Mouse (Mus musculus) frontal cortex, postnatal 14 days (tissue): ENCODE results near the gene Golga1.

Experiments used
- DNase-seq, 2 experiments: peaks; one replicate each; pipeline ENCODE4 v3.0.0; 2022; ENCODE audit warnings: low spot score in 2 of 2

The Golga1 gene

DNA sequence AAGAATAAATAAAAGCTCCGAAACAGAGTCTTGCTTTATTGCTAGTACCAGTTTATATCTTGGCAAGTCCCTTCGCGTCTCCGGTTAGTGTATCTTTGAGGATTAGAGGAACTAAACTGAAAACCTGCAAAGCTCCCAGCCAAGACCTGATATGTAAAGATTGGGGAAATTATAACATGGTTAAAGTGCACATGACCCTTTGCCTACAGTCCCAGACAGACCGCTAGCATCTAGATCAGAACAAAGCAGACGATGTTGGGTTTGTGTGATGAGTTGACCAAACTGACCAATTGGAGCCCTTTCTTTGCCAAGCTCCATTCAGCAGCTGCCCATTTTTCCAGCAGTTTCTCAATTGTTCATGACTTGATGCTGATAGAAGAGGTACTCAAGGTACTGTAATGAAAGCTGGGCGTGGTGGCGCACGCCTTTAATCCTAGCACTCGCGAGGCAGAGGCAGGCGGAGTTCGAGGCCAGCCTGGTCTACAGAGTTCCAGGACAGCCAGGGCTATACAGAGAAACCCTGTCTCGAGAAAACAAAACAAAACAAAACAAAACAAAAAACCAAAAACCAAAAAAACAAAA, 59.1 kb downstream of the Golga1 start:
- DNase-seq = no peak

GRCm38 (mm10) chr2:39005574-39006079, 59.7 kb downstream of the Golga1 start, which contains the start of gene Rpl35:
Gene Rpl35, minus strand, starts transcription at chr2:39005624.
- no peak for DNase-seq

GRCm38 (mm10) chr2:39004880-39005435, 60.4 kb downstream of the Golga1 start, which contains the start of gene Arpc5l:
Gene Arpc5l, plus strand, starts transcription at chr2:39005348.
- DNase-seq = peak; percentile 84 to 91

- DNase-seq = no peak
These were observed 61.0 kb downstream of the Golga1 start for GRCm38 (mm10) chr2:39004372-39004771.

- no peak for DNase-seq
These were observed 61.8 kb downstream of the Golga1 start for GRCm38 (mm10) chr2:39003512-39003911.

DNA sequence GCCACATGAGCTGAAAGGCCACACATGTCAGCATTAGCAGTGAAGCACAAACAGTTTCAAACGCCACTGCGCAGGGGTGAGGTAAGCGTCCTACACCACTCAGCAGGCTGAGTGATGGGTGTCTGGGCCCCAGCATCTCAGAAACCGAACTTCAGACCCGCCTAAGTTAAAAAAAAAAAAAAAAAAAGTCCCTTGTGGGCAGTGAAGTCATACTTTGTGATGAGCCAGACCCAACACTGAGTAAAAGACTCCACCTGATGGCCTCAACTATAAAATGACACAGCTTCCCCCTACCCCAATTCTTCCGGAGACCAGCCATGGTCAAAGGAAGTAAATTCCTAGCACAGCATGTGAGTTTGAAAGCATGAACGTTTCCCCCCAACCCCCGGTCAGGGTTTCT, 62.2 kb downstream of the Golga1 start:
- no peak for DNase-seq

GRCm38 (mm10) chr2:39001866-39002265, 63.5 kb downstream of the Golga1 start:
- no peak for DNase-seq

- DNase-seq = no peak
These were observed 64.8 kb downstream of the Golga1 start for GRCm38 (mm10) chr2:39000587-39000919.

GRCm38 (mm10) chr2:38999910-39000586, 65.3 kb downstream of the Golga1 start:
- no peak for DNase-seq

GRCm38 (mm10) chr2:38999381-38999780, 66.0 kb downstream of the Golga1 start:
- DNase-seq = no peak

DNA sequence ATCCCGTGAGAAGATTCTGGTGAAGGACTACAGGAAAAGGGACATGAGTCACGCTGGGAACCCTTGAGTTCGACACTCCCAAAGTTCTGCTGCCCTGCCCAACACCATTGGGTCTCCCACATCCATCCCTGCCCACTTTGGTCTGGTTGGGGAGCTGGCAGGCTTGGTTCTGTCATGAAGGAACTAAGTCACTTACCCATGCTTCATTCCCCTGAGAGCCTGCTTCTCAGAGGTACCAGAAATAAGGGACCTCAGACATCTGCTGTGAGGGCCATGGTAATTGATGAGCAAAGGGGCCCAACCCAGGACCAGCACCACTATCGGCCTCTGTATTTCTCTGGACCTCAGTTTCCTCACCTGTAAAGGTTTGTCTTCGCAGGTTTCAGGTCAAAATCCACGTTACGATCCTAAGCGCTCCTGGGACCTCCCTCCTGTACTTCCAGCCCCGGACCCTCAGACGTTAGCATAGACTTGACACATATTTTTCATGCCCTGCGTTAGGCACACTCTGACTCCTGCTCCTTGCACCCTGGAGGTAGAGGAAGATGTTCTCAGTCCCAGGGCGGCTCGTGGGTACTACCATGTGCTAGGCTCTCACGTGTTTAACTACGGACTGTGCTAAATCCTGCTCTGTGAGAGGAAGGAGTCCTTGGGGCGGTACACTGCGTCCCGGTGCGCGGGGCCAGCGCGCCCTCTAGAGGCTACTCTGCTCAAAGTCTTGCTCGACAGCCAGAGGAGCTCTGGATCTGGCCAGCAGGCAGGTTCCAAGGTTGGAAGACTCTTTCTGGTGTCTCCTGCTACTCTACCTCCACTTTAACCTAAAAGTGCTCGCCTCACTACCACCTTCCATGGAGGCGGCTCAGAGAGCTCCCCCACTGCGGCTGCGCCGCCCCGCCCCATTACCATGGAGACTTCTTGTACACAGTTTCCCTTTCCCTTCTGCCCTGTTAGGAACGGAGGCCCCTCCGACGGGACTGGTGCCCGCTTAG, 67.7 kb downstream of the Golga1 start, which contains the start of gene Wdr38:
TSS of gene Wdr38 (plus strand) at position 91 of the 989 bp plus-strand sequence.
- peak; percentile 82 to 85 for DNase-seq

- DNase-seq = no peak
These were observed 72.9 kb downstream of the Golga1 start for GRCm38 (mm10) chr2:38992452-38992851.

DNA sequence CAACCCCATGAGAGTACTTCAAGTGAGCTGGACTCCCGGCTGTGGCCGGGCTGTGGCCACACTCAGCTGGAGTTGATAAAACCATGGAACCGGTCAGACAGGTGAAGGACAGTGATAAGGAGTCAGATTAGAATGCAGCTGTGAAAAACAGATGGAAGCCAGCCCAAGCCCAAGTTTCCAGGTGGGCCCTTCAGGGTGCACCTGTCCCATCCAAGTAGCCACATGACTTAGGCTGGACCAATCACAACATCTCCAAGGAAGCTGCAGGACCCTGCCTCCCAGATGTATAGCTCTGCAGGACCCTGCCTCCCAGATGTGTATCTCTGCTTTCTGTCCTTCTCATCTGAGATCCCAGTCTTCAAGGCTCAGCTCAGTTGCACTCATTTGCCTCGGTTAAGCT, 73.3 kb downstream of the Golga1 start:
- no peak for DNase-seq

GRCm38 (mm10) chr2:38988929-38989328, 76.4 kb downstream of the Golga1 start:
- DNase-seq = no peak

GRCm38 (mm10) chr2:38987803-38988510, 77.4 kb downstream of the Golga1 start:
- no peak for DNase-seq

GRCm38 (mm10) chr2:38987371-38987770, 78.0 kb downstream of the Golga1 start:
- DNase-seq = no peak

- no peak for DNase-seq
These were observed 78.8 kb downstream of the Golga1 start for GRCm38 (mm10) chr2:38986580-38986979.

DNA sequence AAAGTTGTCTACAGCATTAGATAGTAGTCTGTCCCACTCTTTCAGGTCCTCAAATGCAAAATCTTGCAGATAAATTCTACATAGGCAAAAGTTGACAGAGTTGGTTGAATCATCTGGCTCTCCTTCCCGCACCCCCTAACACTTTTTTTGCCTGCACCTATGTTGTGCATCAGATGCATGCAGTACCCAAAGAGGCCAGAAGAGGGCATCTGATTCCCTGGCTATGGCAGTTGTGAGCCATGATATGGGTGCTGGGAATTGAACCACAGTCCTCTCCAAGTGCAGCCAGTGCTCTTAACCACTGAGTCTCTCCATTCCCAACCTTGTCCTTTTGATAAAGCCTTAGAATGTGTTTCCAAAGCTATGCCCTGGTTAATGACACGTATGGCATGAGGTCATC, 81.9 kb downstream of the Golga1 start:
- DNase-seq = no peak

DNA sequence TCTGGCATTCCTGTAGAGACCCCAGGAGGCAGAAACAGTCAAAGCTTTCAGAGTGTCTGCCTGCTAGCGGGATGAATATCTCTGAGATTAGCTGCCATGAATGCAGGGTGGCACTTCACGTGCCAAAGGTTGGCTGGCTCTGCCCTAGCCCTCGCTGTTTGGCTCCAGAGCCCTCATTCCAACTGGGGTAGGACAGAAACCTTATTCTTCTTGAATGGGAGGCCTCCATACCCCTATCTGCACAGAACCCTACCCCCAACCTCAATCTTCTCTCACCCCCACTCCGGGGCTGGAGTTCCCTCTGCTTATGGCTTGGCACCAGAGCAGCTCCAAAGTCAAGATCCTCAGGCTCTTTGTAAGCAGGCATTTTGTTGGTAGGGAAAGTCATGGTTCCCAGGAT, 87.5 kb downstream of the Golga1 start:
- no peak for DNase-seq

DNA sequence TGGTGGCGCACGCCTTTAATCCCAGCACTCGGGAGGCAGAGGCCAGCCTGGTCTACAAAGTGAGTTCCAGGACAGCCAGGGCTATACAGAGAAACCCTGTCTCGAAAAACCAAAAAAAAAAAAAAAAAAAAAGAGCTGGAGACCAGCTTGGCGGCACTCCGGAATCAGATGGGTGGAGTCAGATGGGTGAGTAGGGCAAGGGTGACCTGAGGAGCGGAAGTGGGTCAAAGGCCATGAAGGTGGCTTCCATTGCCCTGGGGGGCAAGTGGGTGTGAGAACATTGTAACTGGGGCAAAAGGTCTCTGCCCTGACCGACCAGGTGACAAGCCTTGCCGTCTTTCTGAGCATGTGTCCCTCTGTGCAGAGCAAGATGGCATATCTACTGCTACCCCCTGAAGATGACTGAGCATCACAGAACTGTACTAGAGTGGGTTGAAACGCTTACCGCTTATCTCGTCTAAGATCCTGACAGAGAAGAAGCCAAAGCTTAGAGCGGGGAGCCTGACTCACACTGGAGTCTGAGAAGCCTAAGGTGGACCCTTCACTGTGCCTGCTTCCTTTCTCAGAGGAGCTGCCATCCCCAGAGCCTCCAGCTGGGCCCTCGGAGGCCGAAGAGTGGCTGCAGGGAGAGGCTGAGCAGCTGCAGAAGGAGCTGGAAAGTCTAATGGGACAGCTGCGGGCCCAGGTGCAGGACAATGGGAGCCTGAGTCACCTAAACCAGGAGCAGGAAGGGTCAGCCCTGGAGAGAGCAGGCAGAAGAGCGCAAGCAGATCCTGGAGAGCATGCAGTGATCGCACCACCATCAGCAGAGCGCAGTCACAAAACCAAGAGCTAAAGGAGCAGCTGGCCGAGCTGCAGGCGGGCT, 89.2 kb downstream of the Golga1 start:
- no peak for DNase-seq
